Mouse (Mus musculus): ENCODE results near the gene Ttc25.

- TF ChIP-seq CTCF (IDR thresholded peaks at IDR 0.05; ENCODE audit: control insufficient read depth, insufficient read depth, insufficient read length): no peak
- no peak for TF ChIP-seq CEBPB (IDR thresholded peaks at IDR 0.05; ENCODE audit: low read depth)
- TF ChIP-seq MYOG (IDR thresholded peaks at IDR 0.05; ENCODE audit: control insufficient read depth, extremely low read depth, insufficient read length): no peak
- TF ChIP-seq MAX (IDR thresholded peaks at IDR 0.05): no peak
Measured at GRCm38 (mm10) chr11:100533871-100534270, 11.5 kb upstream of the Ttc25 start.

All from C2C12 (cell line).